Mouse (Mus musculus): Measurements from ENCODE around the gene Rbm6. TPM values are rescaled to one million over a fixed set of nuclear protein-coding genes. Genes with fewer than 3 reads are reported as not detected.

Gene Rbm6
- total and polyA plus RNA-seq, 3 experiments = 15.3 to 47.8 (median 40.3) TPM

- DNase-seq = no peak
These were observed 7.4 kb upstream of the Rbm6 start for GRCm38 (mm10) chr9:107880411-107880810.

- peak; percentile 97 for DNase-seq
These were observed 513 bp downstream of the Rbm6 start for GRCm38 (mm10) chr9:107872350-107873098.

GRCm38 (mm10) chr9:107866081-107866480 lies 7.0 kb downstream of the Rbm6 start:
- no peak for DNase-seq

DNA sequence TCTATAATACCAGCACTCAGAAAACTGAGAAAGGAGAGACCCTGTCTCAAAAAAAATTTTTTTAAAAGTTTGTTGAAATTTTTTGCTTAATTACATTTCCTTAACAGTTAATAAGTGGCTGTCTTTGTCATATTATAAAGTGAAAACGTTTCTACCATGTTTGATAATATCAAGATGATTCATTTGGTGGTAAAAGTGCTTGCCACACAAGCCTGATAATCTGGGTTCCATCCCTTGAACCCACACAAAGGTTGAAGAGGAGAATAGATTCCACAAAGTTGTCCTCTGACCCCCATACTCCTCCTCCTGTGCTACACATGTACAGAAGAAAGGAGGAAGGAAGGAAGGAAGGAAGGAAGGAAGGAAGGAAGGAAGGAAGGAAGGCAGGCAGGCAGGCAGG lies 8.5 kb downstream of the Rbm6 start:
- no peak for DNase-seq

GRCm38 (mm10) chr9:107858343-107858742 lies 14.7 kb downstream of the Rbm6 start:
- no peak for DNase-seq

- DNase-seq = no peak
These were observed 24.1 kb downstream of the Rbm6 start for GRCm38 (mm10) chr9:107848922-107849321.

GRCm38 (mm10) chr9:107842709-107843108 lies 30.3 kb downstream of the Rbm6 start:
- DNase-seq = no peak

DNA sequence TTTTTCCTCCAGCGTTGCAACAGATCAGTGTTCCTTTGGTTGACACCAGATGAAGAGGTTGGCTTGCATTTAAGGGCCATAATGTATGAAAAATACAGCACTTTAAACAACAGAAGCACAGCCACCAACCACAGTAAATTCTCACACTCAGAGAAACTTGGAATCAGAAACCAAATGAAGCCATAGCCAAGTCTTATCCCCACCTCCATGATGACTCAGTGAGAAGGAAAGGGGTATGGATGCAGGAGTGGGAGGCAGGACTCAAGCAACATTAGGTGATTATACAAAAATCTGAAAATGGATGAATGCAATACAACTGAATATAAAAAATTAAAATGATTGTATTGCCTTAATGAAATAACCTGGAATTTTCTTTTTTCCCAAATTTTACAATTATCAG lies 34.2 kb downstream of the Rbm6 start:
- no peak for DNase-seq

DNA sequence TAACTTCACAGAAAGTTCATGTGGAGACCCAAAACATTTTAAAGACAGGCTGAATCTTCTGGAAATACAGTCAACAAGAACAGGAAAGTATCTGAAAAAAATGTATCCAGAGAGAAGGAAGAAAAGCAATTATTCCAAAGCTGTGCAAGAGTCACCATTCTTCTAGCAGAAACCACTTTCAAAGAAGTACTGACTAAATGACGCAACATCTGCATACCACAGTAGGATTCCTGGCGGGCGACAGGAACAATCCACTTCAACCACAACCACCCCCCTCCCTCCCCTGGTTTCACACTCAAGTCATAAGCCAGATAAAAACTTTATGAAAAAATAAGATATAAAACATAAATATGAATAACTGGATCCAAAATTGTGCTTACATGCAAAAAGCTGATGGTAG lies 39.2 kb downstream of the Rbm6 start:
- peak; percentile 9 for DNase-seq

GRCm38 (mm10) chr9:107831765-107832164 lies 41.3 kb downstream of the Rbm6 start:
- no peak for DNase-seq

- DNase-seq = no peak
These were observed 60.9 kb downstream of the Rbm6 start for GRCm38 (mm10) chr9:107812132-107812531.

GRCm38 (mm10) chr9:107810985-107811384 lies 62.1 kb downstream of the Rbm6 start:
- DNase-seq = no peak

DNA sequence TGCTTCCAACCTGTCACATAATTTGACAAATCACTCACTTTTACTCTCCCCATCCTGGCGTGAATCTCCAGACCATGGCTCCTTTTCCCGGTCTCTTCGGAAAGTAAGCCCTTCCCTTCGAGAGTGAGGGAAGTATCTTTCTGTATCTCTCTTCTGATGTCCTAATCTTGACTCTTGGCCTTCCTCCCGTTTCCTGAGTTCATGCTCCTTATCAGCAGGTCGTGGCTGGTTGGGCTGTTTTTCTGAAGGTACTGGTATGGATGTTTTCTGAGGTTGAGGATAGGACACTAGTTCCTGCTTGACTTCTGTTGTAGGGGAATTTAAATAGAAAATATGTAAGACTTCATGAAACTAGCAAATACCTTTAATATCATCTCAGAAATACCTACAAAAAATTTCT lies 81.3 kb downstream of the Rbm6 start:
- DNase-seq = no peak

DNA sequence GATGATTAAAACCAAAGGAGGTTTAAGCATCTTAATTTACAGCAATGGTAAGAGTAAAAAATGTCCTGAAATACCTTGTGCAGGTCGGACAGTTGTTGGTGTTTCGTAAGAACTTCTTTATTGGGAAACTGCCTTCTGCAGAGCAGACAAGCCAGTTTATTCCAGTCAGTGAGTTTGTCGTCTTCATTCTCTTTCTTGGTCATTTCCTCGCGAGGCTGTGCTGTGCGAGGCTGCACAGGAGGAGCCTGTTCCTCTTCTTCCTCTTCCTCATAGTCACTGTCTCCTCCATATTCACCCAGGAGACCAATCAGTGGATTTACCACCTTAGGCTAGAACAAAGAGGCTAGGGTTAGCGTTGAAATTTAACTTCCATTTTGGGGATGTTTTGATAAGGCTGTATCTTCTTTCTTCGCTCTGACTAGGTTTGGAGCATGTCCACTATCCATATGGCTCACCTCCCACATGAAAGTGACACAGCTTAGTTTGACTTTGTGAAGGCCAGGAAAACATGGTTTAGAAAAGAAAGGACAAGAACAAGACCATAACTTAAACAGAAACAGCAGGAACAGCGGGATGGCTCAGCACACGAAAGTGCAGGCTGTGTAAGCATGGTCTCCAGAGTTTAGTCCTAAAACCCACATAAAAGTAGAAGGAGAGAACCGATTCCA lies 90.4 kb downstream of the Rbm6 start:
- DNase-seq = no peak

GRCm38 (mm10) chr9:107776809-107777208 lies 96.2 kb downstream of the Rbm6 start:
- DNase-seq = no peak

- no peak for DNase-seq
These were observed 98.6 kb downstream of the Rbm6 start for GRCm38 (mm10) chr9:107774411-107774810.

DNA sequence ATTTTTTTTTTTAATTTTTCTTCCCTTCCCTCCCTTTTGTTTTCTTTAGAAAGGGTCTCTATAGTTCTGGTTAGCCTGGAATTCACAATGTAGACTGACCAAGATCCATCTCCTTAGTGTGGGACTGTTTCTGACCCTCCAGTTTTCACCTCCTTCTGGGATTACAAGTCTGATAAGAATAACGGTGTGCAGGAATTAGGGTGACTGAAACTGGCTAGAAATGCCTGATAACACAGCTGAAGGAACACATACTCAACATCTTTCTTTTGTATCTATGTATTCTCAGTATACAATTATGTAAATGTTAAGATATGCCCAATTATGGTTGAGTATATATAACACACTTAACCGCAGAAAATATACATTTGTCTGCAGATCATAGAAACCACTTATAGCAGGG lies 101.3 kb downstream of the Rbm6 start:
- DNase-seq = no peak

- DNase-seq = peak; percentile 96
These were observed 102.4 kb downstream of the Rbm6 start, which contains the start of gene Rbm5 for GRCm38 (mm10) chr9:107770374-107771290. Gene Rbm5 (minus strand): TSS chr9:107770996.

DNA sequence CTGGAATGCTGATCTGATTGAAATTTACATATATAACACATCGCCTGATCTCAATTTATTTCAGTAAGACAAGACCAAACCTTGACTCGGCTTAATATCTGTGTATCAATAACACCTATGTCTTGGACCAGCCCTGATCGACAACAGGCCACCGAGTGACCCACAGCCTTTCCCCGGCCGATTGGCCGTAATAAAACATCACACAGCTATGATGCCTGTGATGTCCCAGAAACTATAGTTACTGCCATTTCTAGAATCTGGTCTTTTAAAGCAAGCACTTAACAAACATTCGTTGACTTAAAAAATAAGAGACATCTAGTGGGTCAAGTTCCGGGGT lies 103.0 kb downstream of the Rbm6 start:
- DNase-seq = peak; percentile 20

DNA sequence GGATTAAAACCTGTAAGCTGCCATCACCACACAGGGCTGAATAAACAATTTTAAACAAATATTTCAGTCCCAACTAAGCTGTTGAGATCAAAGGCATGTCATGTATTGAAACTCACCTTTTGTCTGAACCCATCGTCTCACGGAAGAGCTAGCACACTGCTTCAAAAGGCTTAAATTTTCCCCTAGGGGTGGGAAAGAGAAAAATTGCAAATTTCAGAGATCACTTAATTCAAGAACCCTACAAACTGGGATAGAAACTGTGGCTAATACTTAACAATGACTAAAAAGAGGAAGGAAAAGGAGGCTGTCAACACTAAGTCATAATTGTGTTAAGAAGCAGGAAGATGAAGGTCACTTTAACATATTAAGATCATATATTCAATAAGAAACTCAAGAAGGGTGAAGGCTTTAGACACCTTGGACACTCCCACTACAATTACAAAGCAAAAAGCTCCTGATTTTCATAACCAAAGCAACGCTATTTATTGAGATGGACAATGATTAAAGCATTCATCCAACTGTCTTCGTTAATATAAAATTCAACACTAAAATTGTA lies 103.5 kb downstream of the Rbm6 start:
- no peak for DNase-seq

DNA sequence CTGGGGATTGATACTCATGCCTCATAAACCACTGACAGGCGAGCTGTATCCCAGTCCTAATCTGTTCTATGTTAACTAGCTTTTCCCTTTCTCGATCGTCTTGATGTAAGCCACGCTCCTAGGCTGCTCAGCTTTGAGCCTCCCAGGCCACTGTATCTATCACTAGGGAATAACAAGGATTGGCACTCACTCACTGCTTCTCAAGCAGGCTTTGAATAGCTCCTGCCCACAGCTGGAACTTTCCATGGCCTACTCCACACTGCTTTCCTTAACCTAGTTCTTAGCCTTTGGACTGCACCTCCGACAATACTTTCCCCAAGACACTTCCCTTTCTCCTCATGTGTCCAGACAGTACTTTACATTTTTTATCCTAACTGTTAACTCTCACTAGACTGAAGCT lies 104.2 kb downstream of the Rbm6 start:
- DNase-seq = peak; percentile 22

DNA sequence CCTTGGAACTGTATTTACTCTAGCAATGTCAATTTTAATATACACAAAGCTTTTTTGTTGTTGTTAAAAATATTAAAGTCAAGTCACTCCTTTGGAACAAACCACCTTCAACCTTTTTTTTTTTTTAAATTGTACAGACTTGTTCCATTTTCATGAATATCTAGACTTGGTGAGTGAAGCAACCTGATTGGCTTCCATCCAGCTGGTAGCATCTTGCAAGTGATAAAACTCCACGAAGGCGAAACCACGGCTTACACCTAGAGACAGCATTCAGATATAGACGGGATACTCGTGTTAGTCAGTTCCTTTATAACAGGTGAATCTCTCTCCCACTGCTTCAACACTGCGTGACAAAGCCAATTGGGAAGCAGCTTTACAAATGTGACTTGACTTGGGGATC lies 113.4 kb downstream of the Rbm6 start:
- DNase-seq = no peak

All from adrenal gland, adult 2 months (tissue).